Mouse (Mus musculus) CH12.LX (cell line): ENCODE measurements at regions not wholly inside any gene's neighbourhood (a gene's known extent, or its start where the extent isn't known, plus 50 kb on each side); places are given as distances from the start of the nearest gene placed in this dataset.

Source experiments
- CHD1 ChIP-seq: IDR thresholded peaks from 2 replicates; pipeline ENCODE4 v1.6.1; 2012; ENCODE audit warnings: low read depth, low read length, improper control_type of control experiment, inconsistent platforms
- CTCF ChIP-seq, 2 experiments: IDR thresholded peaks in 1 of 2; conservative IDR thresholded peaks in 1 of 2; 2 replicates each; pipeline ENCODE4 v1.5.1; 2011 to 2012; ENCODE audit warnings: low read depth in 2 of 2, low read length in 2 of 2, improper control_type of control experiment in 1 of 2, inconsistent platforms in 1 of 2, mild to moderate bottlenecking in 1 of 2, moderate library complexity in 1 of 2
- E2F4 ChIP-seq: IDR thresholded peaks from 2 replicates; pipeline ENCODE4 v1.6.1; 2011; ENCODE audit warnings: low read depth, low read length, improper control_type of control experiment; ENCODE audit not compliant: insufficient replicate concordance
- EP300 ChIP-seq: IDR thresholded peaks from 2 replicates; pipeline ENCODE4 v1.6.1; 2011; ENCODE audit warnings: low read length, improper control_type of control experiment
- GABPA ChIP-seq: IDR thresholded peaks from 2 replicates; pipeline ENCODE4 v1.6.1; 2012; ENCODE audit warnings: low read depth, low read length, improper control_type of control experiment, inconsistent platforms; ENCODE audit not compliant: insufficient replicate concordance
- MAX ChIP-seq: IDR thresholded peaks from 2 replicates; pipeline ENCODE4 v1.6.1; 2011; ENCODE audit warnings: low read length, improper control_type of control experiment
- MAZ ChIP-seq: IDR thresholded peaks from 2 replicates; pipeline ENCODE4 v1.6.1; 2012; ENCODE audit warnings: low read depth, mild to moderate bottlenecking, inconsistent platforms, low read length, improper control_type of control experiment, moderate library complexity
- MXI1 ChIP-seq: IDR thresholded peaks from 2 replicates; pipeline ENCODE4 v1.6.1; 2011; ENCODE audit warnings: mild to moderate bottlenecking, low read depth, low read length, improper control_type of control experiment
- POLR2A ChIP-seq: IDR thresholded peaks from 2 replicates; pipeline ENCODE4 v1.6.1; 2011; ENCODE audit warnings: low read depth, mild to moderate bottlenecking, improper control_type of control experiment, low read length
- SIN3A ChIP-seq: IDR thresholded peaks from 2 replicates; pipeline ENCODE4 v1.6.1; 2012; ENCODE audit warnings: low read length, improper control_type of control experiment, inconsistent platforms
- USF2 ChIP-seq: conservative IDR thresholded peaks from 2 replicates; pipeline ENCODE4 v1.6.1; 2011; ENCODE audit warnings: low read depth, low read length, improper control_type of control experiment

DNA sequence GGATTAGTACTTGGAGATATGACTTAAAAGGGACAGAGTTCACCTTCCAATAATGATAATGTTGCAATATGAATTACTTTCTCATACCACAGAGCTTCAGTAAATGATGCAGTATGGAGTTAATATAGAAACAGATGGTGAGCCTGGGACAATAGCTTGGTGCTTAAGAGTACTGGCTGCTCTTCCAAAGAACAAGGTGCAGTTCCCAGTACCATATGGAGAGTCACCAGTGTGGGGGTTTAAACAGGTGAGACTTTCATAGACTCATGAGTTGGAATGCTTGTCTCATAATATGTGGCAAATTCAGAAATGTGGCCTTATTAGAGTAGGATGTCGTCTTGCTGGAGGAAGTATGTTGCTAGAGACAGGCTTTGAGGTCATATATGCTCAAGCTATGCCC, 715.8 kb upstream of the Arpp21 start:
- TF ChIP-seq POLR2A (no peak), CTCF (conservative IDR thresholded peaks at IDR 0.05 in 1 of 2, IDR thresholded peaks at IDR 0.05 in 1 of 2; ENCODE audit: low read depth in 2 of 2, low read length in 2 of 2) (no peak), E2F4 (no peak), GABPA (no peak), EP300 (no peak), USF2 (no peak), CHD1 (no peak), SIN3A (no peak), MAX (no peak), MXI1 (no peak), MAZ (no peak)
